In genomic region chr9:123529392-123530157, GRCm38 (mm10) we compare ENCODE assay signal across 8 mouse cellular contexts. TPM values are rescaled to one million over a fixed set of nuclear protein-coding genes. Genes with fewer than 3 reads are reported as not detected.
DNase-seq lines count a peak whose midpoint lies in the region; ATAC-seq and TF ChIP-seq lines count a peak whose summit lies in the region.

Gene Sacm1l (plus strand): TSS chr9:123529759.

- H3K9me3 ChIP-seq in embryonic facial prominence, embryonic 13.5 days: no peaks in the 10 kb centered on the region
- H3K9me3 ChIP-seq in limb, embryonic 12.5 days: no peaks in the 10 kb centered on the region
- H3K9me3 ChIP-seq in midbrain, embryonic 15.5 days: no peaks in the 10 kb centered on the region

- peak within 1 kb of the TSS; percentile 97 for H3K9ac ChIP-seq in embryonic facial prominence, embryonic 13.5 days
- H3K9ac ChIP-seq in limb, embryonic 12.5 days (replicated peaks): peak within 1 kb of the TSS; percentile 96
- peak within 1 kb of the TSS; percentile 83 for H3K9ac ChIP-seq in midbrain, embryonic 15.5 days

- H3K27ac ChIP-seq in embryonic facial prominence, embryonic 13.5 days: peak within 1 kb of the TSS; percentile 95
- H3K27ac ChIP-seq in kidney, adult 2 months (ENCODE audit: insufficient read depth, low read depth, low read length): peak within 1 kb of the TSS; percentile 99
- H3K27ac ChIP-seq in limb, embryonic 12.5 days: peak within 1 kb of the TSS; percentile 95
- peak within 1 kb of the TSS; percentile 91 for H3K27ac ChIP-seq in midbrain, embryonic 15.5 days
- H3K27ac ChIP-seq in spleen, adult 2 months (ENCODE audit: insufficient read depth, low read length): peak within 1 kb of the TSS; percentile 76

- H3K4me2 ChIP-seq in embryonic facial prominence, embryonic 13.5 days: peak within 1 kb of the TSS; percentile 69
- peak within 1 kb of the TSS; percentile 71 for H3K4me2 ChIP-seq in limb, embryonic 12.5 days
- H3K4me2 ChIP-seq in midbrain, embryonic 15.5 days: peak within 1 kb of the TSS; percentile 56

- ATAC-seq in embryonic facial prominence, embryonic 13.5 days (ENCODE audit: insufficient number of reproducible peaks, insufficient read depth, low FRiP score, low TSS enrichment, low read depth): peak; percentile 99
- ATAC-seq in limb, embryonic 12.5 days (ENCODE audit: insufficient number of reproducible peaks, insufficient read depth, low FRiP score, low TSS enrichment, low read depth): peak; percentile 98
- ATAC-seq in midbrain, embryonic 15.5 days (replicated peaks): peak; percentile 99

- H3K27me3 ChIP-seq in embryonic facial prominence, embryonic 13.5 days: no peaks in the 10 kb centered on the region
- no peaks in the 10 kb centered on the region for H3K27me3 ChIP-seq in kidney, adult 2 months (replicated peaks; ENCODE audit: control insufficient read depth, insufficient read depth, low read length)
- no peaks in the 10 kb centered on the region for H3K27me3 ChIP-seq in limb, embryonic 12.5 days
- no peaks in the 10 kb centered on the region for H3K27me3 ChIP-seq in midbrain, embryonic 15.5 days (replicated peaks)
- no peaks in the 10 kb centered on the region for H3K27me3 ChIP-seq in spleen, adult 2 months (ENCODE audit: control insufficient read depth, insufficient read depth, low read length)

- DNase-seq in 3134 (ENCODE audit: extremely low read depth, insufficient read length, low spot score): peak; percentile 98
- DNase-seq in adrenal gland, postnatal 36 days: peak; percentile 98 to 99
- DNase-seq in heart, adult 18-20 months: peak; percentile 98 to 100
- DNase-seq in kidney, adult 2 months: peak; percentile 100
- peak; percentile 98 for DNase-seq in spleen, adult 2 months (ENCODE audit: low read depth in 1 of 2, low spot score in 2 of 2)

- TF ChIP-seq POLR2A in kidney, adult 2 months (IDR thresholded peaks at IDR 0.05; ENCODE audit: low read depth, low read length): peak; percentile 67
- TF ChIP-seq POLR2A in spleen, adult 2 months (IDR thresholded peaks at IDR 0.05; ENCODE audit: low read depth, low read length): peak; percentile 45

- WGBS in embryonic facial prominence, embryonic 13.5 days: under 1% methylated on average over 74 of the region's 79 CpGs
- WGBS in kidney, adult 2 months: under 1% methylated on average over 76 of the region's 79 CpGs
- under 1% methylated on average over 75 of the region's 79 CpGs for WGBS in limb, embryonic 12.5 days
- WGBS in midbrain, embryonic 15.5 days: under 1% methylated on average over 79 of the region's 79 CpGs
- under 1% methylated on average over 79 of the region's 79 CpGs for WGBS in spleen, adult 2 months

- peaks cover 26% of the 10 kb centered on the region for H3K4me1 ChIP-seq in embryonic facial prominence, embryonic 13.5 days
- peaks cover 12% of the 10 kb centered on the region for H3K4me1 ChIP-seq in kidney, adult 2 months (ENCODE audit: control insufficient read depth, insufficient read depth, low read length)
- H3K4me1 ChIP-seq in limb, embryonic 12.5 days (replicated peaks): peaks cover 18% of the 10 kb centered on the region
- H3K4me1 ChIP-seq in midbrain, embryonic 15.5 days: peaks cover 29% of the 10 kb centered on the region
- peaks cover 7% of the 10 kb centered on the region for H3K4me1 ChIP-seq in spleen, adult 2 months (ENCODE audit: control insufficient read depth, insufficient read depth, insufficient read length)

- H3K36me3 ChIP-seq in embryonic facial prominence, embryonic 13.5 days: no peaks in the 10 kb centered on the region
- H3K36me3 ChIP-seq in kidney, adult 2 months (ENCODE audit: control insufficient read depth, insufficient read depth, low read length): no peaks in the 10 kb centered on the region
- no peaks in the 10 kb centered on the region for H3K36me3 ChIP-seq in limb, embryonic 12.5 days
- no peaks in the 10 kb centered on the region for H3K36me3 ChIP-seq in midbrain, embryonic 15.5 days (replicated peaks)
- no peaks in the 10 kb centered on the region for H3K36me3 ChIP-seq in spleen, adult 2 months (ENCODE audit: control insufficient read depth, insufficient read depth, low read length)

- 0 out of 2 replicates have a peak, but pooled peaks have one; percentile 8 for TF ChIP-seq CTCF in kidney, adult 2 months (conservative IDR thresholded peaks at IDR 0.05; ENCODE audit: insufficient read depth, insufficient read length, low read depth, low read length)
- TF ChIP-seq CTCF in spleen, adult 2 months (IDR thresholded peaks at IDR 0.05; ENCODE audit: extremely low read depth, insufficient read depth, insufficient read length, insufficient replicate concordance): 0 out of 2 replicates have a peak, but pooled peaks have one; percentile 0

- peak within 1 kb of the TSS; percentile 98 for H3K4me3 ChIP-seq in embryonic facial prominence, embryonic 13.5 days
- H3K4me3 ChIP-seq in kidney, adult 2 months (ENCODE audit: insufficient read depth, low read depth, low read length): peak within 1 kb of the TSS; percentile 92
- peak within 1 kb of the TSS; percentile 96 for H3K4me3 ChIP-seq in limb, embryonic 12.5 days (replicated peaks)
- peak within 1 kb of the TSS; percentile 71 for H3K4me3 ChIP-seq in midbrain, embryonic 15.5 days
- H3K4me3 ChIP-seq in spleen, adult 2 months (ENCODE audit: extremely low read depth, insufficient read depth, insufficient read length): peak within 1 kb of the TSS; percentile 77

RNA-seq across cellular contexts. Expression of gene Sacm1l, which starts in this region (rescaled TPM):
- 100 to 1,000 TPM in 1 of 2 experiments, 10 to 100 TPM in 1; 95.7 to 158 TPM for total RNA-seq in adrenal gland, postnatal 36 days (2021)
- polyA plus RNA-seq in embryonic facial prominence, embryonic 13.5 days (2015; fragmentation: Nextera tagmentation; extraction: Ambion mirVana): 42.8 and 49.3 TPM in 2 replicates
- total RNA-seq in heart, adult 18-20 months (2021): 10 to 100 TPM; 35.2 to 35.4 TPM
- 13.8 and 20.0 TPM in 2 replicates for polyA plus RNA-seq in kidney, adult 2 months (2012; rRNA removed)
- 50.1 and 52.0 TPM in 2 replicates for polyA plus RNA-seq in limb, embryonic 12.5 days (2016; fragmentation: Nextera tagmentation; extraction: Ambion mirVana)
- polyA plus RNA-seq in midbrain, embryonic 15.5 days (2015; fragmentation: Nextera tagmentation; extraction: Ambion mirVana): 49.0 and 50.9 TPM in 2 replicates
- polyA plus RNA-seq in spleen, adult 2 months (2012; rRNA removed): 2.5 TPM in 2 replicates

Comparison
In these comparisons a context has a peak if more than half of its experiments do, and no peak if none do; other contexts are left out.
1. Peak in every context shown above with its lines: DNase-seq, ATAC-seq, H3K4me3 ChIP-seq and H3K27ac ChIP-seq.